Mouse (Mus musculus) olfactory bulb, adult 2 months (tissue): ENCODE measurements at regions not wholly inside any gene's neighbourhood (a gene's known extent, or its start where the extent isn't known, plus 50 kb on each side); places are given as distances from the start of the nearest gene placed in this dataset.

ENCODE experiments used
- H3K27ac ChIP-seq: fragments of 200-500 bp; 2 replicates; pipeline ENCODE4 v1.5.1; 2012; ENCODE audit warnings: low read depth, low read length; ENCODE audit not compliant: insufficient read depth
- H3K4me1 ChIP-seq: fragments of 200-500 bp; 2 replicates; pipeline ENCODE4 v1.6.1; 2012; ENCODE audit warnings: low read length; ENCODE audit not compliant: control insufficient read depth, insufficient read depth
- H3K4me3 ChIP-seq: fragments of 200-500 bp; 2 replicates; pipeline ENCODE4 v1.5.1; 2012; ENCODE audit warnings: mild to moderate bottlenecking, low read depth, low read length, moderate library complexity; ENCODE audit not compliant: insufficient read depth
- CTCF ChIP-seq: fragments of 200-500 bp; IDR thresholded peaks from 2 replicates; pipeline ENCODE4 v1.5.1; 2012; ENCODE audit warnings: low read depth, mild to moderate bottlenecking, low read length, moderate library complexity; ENCODE audit not compliant: insufficient read depth
- POLR2A ChIP-seq: fragments of 200-500 bp; IDR thresholded peaks from 2 replicates; pipeline ENCODE4 v1.6.1; 2012; ENCODE audit warnings: mild to moderate bottlenecking, low read depth, low read length, moderate library complexity; ENCODE audit not compliant: insufficient read depth
- WGBS: fragments of 180-500 bp; shearing (Covaris S2); methylation state at CpG from one replicate; pipeline ENCODE4 v1.1.7; 2018; 5-methylcytosine and 5-hydroxymethylcytosine counted together

DNA sequence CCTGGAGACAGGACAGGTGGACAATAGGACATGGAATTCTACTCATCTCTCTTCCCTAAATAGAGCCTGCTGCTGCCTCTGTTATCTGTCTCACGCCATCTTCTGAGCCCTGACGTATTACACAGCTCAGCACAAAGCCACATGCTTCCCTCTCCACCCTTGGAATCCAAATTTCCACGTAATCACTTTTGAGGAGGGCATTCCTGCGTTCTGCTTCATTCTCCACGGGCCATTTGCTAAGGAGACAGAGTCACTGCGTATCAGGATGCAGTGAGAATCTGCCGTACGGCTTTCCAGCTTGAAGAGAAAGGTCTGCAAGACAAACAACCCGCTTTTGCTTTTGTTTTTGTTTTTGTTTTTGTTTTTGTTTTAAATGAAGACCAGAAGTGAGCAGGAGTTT, 53.5 kb upstream of the Arid1b start:
- H3K27ac ChIP-seq, result no peak overlapping the region
- TF ChIP-seq CTCF (no peak), POLR2A (no peak)
- H3K4me3 ChIP-seq, result no peak overlapping the region
- H3K4me1 ChIP-seq, result no peaks in the 10 kb centered on the region
- WGBS, result 78% methylated on average over 9 of the region's 9 CpGs

DNA sequence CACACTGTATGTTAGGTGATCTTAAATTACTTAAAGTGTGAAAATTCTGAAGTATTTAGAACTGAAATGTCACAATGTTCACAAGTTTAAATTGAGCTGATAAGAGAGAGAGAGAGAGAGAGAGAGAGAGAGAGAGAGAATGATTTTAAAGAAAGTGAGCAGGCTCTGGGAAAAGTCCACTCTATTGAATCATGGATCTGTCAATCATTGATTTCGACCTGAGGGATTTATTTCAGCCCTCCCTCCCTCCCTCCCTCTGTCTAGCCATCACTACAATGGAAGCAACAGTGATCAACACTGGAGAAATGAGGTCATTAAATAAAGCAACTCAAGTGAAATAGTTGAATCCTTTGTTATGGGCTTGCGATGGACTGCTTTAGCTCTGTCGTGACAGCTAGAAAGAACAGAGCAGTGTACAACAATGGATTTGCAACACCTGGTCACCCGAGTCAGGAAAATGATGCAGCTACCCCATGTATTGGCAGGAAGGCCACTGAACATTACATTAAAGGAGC, 52.8 kb upstream of the Arid1b start:
- H3K4me1 ChIP-seq, result peaks cover 5% of the 10 kb centered on the region
- TF ChIP-seq POLR2A, result no peak
- TF ChIP-seq CTCF, result no peak
- no peak overlapping the region for H3K4me3 ChIP-seq
- no peak overlapping the region for H3K27ac ChIP-seq
- WGBS, result 50% methylated on average over 4 of the region's 4 CpGs

DNA sequence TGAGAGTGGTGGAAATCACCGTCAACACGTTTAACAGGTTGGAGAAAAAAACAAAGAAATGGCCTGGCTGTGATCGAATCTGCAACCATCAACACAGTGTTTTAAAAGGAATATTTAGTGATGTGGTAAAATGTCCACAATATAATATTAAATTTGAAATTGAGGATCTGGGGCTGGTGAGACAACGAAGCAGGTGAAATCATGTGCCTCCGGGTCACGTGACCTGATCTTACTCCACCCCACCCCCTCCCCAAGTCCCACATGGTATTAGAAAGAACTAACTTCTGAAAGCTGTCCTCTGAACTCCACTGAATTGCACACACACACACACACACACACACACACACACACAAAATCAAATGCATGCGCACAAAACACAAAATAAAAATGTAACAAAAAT, 51.3 kb upstream of the Arid1b start:
- H3K4me3 ChIP-seq, result no peak overlapping the region
- 96% methylated on average over 7 of the region's 7 CpGs for WGBS
- TF ChIP-seq POLR2A (no peak), CTCF (no peak)
- H3K4me1 ChIP-seq, result peaks cover 9% of the 10 kb centered on the region
- H3K27ac ChIP-seq, result no peak overlapping the region
